Mouse (Mus musculus) retina, postnatal 7 days (tissue): Measurements from ENCODE around the gene Ctdnep1.
A peak's percentile ranks its signal among the peaks of the same experiment; 100 is the strongest.
"Not testable (repeated sequence)": the region's sequence is repeated elsewhere in the genome, so short reads cannot be mapped to it uniquely, and the experiment has no call there.

Source experiments
- DNase-seq: peaks from one replicate; pipeline ENCODE4 v3.0.0-alpha.2; 2012; ENCODE audit warnings: low read depth, low spot score

The Ctdnep1 gene

GRCm38 (mm10) chr11:69950807-69951459 lies 30.0 kb upstream of the Ctdnep1 start:
- DNase-seq = no peak

DNA sequence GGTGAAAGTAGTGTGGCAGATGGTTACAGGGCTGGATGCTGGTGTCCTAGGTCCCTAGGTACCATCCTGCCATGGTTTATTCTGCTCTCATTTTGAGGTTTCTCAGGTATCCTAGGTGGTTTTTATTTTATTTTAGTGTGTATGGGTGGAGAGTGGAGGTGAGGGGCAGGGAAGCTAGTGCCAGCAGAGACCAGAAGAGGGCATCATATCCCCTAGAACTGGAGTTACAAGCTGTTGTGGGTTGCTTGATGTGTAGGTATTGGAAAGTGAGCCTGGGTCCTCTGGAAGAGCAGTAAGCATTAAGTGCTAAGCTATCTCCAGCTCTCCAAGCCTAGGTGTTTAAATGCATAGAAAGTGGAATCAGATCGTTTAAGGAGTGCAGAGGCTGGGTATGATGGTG lies 28.7 kb upstream of the Ctdnep1 start:
- no peak for DNase-seq

DNA sequence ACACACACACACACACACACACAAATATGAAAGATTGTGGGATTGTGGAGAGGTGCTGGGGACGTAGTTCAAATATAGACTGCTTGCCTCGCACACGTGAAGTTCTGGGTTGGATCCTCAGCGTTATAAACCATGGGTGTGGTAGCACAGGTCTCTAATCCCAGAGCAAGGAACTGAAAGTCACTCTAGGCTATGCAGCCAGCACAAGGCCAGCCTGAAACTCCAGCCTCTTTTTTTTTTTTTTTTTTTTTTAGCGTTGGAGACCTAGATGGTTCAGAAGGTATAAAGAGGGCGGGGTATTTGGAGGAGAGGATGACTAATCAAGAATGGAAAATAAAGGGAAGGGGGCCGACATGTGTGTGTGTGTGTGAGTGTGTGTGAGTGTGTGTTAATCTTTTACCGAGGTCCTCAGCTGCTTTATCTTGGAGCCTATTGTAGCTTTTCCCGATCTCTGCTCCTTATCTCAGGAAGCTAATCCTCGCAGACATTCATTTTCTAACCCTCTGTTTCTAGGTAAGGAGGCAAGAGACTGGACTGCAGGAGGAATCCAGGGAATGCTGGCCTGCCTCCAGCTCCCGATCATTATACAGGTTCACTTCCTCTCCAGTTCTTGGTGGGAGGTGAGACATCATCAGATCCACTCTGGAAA lies 27.6 kb upstream of the Ctdnep1 start:
- DNase-seq = no peak

GRCm38 (mm10) chr11:69955618-69956017 lies 25.3 kb upstream of the Ctdnep1 start:
- not testable (repeated sequence) for DNase-seq

- no peak for DNase-seq
Observed at GRCm38 (mm10) chr11:69956218-69956617, 24.7 kb upstream of the Ctdnep1 start.

DNA sequence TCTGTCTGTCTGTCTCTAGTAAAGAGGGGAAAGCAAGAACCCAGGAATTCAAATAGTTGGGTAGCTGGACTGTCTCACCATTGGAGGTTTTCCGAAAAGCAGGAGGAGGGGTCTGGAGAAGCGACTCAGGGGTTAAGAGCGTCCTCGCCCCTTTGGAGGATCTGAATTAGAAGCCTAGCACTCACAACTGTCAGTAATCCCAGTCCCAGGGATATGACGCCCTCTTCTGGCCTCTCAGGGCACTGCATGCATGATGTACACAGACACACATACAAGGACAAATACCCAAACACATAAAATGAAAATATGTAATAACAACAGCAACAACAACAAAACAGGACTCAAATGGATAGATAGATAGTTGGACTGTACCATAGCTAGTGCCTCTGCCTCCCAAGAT lies 20.3 kb upstream of the Ctdnep1 start:
- DNase-seq = no peak

- DNase-seq = no peak
Observed at GRCm38 (mm10) chr11:69961841-69962240, 19.1 kb upstream of the Ctdnep1 start.

- no peak for DNase-seq
Observed at GRCm38 (mm10) chr11:69964650-69965270, 16.2 kb upstream of the Ctdnep1 start, which contains the start of gene Cldn7. Cldn7 (plus strand) TSS chr11:69964779.

GRCm38 (mm10) chr11:69965271-69966005 lies 15.5 kb upstream of the Ctdnep1 start:
- DNase-seq = no peak

DNA sequence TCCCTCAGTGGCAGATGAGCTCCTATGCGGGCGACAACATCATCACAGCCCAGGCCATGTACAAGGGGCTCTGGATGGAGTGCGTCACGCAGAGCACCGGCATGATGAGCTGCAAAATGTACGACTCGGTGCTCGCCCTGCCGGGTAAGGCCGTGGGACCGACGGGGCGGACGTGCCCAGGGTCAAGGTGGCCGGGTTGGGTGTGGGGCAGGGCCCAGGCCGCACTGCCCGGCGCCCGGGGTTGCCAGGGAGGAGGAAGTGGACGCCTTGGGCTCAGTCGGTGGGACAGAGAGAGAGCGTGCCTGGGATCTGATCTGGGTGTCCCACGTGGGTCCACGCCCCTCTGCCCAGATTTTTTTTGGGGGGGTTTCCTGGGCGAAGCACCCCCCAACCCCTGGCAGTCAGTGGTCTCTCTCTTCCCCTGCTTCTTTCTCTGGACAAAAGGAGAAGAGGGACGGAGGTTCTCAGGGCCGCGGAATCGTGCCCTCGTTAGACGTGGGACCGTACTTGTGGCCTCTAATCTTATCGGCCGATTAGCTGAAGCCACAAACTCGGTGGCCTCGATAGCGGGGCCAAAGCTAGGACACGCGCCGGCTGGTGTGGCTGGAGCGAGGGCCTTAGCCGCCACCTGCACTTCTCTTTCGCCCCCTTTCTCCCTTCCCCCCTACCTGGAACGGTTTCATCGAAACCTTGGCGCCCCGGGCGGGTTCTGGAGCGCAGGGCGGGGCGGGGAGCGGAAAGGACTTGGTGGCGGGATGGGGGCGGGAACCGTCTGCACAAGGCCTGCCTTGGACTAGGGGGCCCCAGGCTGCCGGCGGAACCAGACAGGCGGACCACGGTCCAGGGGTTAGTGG lies 14.7 kb upstream of the Ctdnep1 start:
- DNase-seq = peak; percentile 36

DNA sequence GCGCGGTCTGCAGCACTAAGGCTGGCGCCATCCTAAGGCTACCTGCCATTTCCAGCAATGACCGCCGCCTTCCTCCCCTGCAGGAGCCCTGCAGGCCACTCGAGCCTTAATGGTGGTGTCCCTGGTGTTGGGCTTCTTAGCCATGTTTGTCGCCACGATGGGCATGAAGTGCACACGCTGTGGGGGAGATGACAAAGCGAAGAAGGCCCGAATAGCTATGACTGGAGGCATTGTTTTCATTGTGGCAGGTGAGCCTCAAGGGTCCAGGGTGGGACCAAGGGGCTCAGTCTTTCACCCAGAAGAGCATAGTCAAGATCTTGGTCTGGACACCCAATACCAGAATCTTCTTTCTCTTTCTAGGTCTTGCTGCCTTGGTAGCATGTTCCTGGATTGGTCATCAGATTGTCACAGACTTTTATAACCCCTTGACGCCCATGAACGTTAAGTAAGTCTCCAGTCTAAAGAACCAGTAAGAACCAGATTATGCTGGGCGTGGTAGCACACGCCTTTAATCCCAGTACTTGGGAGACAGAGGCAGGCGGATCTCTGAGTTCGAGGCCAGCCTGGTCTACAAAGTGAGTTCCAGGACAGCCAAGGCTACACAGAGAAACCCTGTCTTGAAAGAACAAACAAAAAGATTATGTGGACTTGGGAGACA lies 14.0 kb upstream of the Ctdnep1 start:
- DNase-seq = no peak

- DNase-seq = no peak
Observed at GRCm38 (mm10) chr11:69968793-69969192, 12.2 kb upstream of the Ctdnep1 start.

- no peak for DNase-seq
Observed at GRCm38 (mm10) chr11:69970222-69970621, 10.7 kb upstream of the Ctdnep1 start.

- no peak for DNase-seq
Observed at GRCm38 (mm10) chr11:69970775-69971174, 10.2 kb upstream of the Ctdnep1 start.

- no peak for DNase-seq
Observed at GRCm38 (mm10) chr11:69974907-69975306, 6.0 kb upstream of the Ctdnep1 start.

DNA sequence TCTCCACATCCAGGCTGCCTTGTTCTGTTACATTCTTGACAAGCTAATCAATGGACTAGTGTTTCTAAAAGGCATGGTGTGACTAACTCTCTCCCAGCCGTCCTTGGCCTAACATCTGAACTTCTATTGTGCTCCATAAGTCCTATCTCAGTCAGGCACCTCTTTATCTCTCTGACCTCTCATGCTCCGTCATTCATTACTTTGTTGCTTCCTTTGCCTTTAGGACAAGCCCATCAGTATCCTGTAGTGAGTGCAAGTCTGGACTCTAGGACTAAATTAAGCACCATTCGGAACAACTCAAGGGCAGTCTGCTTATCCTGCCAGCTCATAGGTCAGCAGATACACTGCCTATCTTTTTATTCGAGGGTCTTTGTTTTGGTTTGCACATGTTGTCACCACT lies 4.7 kb upstream of the Ctdnep1 start:
- no peak for DNase-seq

DNA sequence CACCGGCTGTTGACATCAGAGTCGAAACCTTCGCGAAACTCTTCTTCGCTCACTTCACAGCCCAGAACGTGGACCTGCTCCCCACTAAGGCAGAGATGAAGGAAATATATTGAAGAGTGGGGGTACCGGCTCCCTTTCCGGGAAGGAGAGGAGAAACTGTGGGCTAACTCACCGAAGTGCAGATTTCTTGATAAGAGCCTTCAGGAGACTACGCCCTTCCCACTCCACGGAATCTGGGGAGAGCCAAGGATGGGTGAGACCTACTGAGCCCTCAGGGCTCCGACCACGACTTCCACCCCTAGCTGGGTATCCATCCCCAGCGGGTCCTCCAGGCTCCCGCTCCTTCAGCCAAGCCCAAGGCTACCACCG lies 1.1 kb upstream of the Ctdnep1 start:
- no peak for DNase-seq

DNA sequence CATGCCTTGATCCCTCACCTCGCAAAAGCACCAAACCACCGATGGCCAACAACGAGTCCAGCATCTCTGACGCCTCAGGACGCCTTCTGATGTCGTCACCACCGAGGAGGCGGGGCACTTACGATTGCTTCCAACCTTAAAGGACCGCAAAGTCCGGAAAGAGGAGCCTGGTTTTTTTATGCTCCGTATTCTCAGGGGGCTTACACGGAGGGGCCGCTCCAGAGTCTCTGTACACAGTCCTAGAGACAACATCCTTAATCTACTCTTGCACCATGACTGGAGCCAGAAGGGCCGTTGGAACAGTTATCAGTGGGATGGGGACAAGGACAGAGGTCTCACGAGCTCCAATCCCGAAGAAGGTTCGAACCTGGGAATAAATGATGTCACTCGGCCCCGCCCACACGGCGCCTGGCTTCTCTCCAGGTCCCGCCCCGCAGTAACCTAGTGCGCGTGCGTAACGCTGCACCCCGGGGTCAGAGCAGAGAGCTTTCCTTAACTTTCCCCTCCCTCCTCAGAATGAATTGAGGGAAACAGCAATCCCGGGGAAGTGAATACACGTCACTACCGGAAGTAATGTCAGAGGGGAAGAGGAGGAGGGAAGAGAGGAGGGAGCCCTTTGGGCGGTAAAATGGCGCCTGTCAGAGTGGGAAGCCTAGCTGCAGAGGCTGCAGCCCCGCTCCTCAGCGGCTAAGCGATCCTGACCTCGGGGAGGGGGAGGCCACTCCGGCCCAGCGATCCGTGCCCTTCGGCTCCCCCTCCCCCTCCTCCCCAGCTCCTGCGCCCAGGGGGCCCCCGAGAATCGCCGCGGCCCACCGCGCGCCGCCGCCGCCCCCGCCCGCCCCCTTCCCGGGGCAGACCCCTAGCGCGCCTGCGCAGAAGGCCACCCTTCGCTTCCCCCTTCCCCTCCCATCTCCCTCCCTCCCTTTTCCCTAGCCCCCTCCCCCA lies 488 bp upstream of the Ctdnep1 start:
- peak; percentile 98 for DNase-seq

GRCm38 (mm10) chr11:69982225-69982624 lies 1.3 kb downstream of the Ctdnep1 start, which contains the start of gene Elp5:
Elp5 (minus strand) TSS chr11:69982517.
- DNase-seq = no peak

GRCm38 (mm10) chr11:69982877-69983276 lies 1.9 kb downstream of the Ctdnep1 start:
- DNase-seq = no peak
